Mouse (Mus musculus) CH12.LX (cell line): Measurements from ENCODE around the gene Slc37a3. TPM values are rescaled to one million over a fixed set of nuclear protein-coding genes. Genes with fewer than 3 reads are reported as not detected.

Source experiments
- DNase-seq: peaks from one replicate; pipeline ENCODE4 v3.0.0-alpha.2; 2013; ENCODE audit errors: extremely low read depth
- H3K27ac ChIP-seq: 2 replicates; pipeline ENCODE4 v1.5.1; 2012; ENCODE audit warnings: low read depth, mild to moderate bottlenecking, control low read depth, moderate library complexity; ENCODE audit not compliant: insufficient read depth
- H3K27me3 ChIP-seq: replicated peaks from 2 replicates; pipeline ENCODE3; 2012; ENCODE audit warnings: inconsistent platforms
- H3K36me3 ChIP-seq, 2 experiments: replicated peaks in 1 of 2; 2 replicates each; pipeline versions ENCODE3 to v1.6.1; 2012; ENCODE audit warnings: inconsistent platforms in 1 of 2, low read length in 1 of 2, mild to moderate bottlenecking in 1 of 2, mixed read lengths in 1 of 2, moderate library complexity in 1 of 2; ENCODE audit not compliant: control insufficient read depth in 1 of 2, insufficient read depth in 1 of 2
- H3K4me1 ChIP-seq, 2 experiments: 2 replicates each; pipeline ENCODE4 v1.6.1; 2012; ENCODE audit warnings: inconsistent platforms in 1 of 2, moderate library complexity in 1 of 2; ENCODE audit not compliant: insufficient read depth in 2 of 2, control insufficient read depth in 1 of 2
- H3K4me2 ChIP-seq: 2 replicates; pipeline ENCODE4 v1.6.1; 2012; ENCODE audit warnings: low read depth, mild to moderate bottlenecking, control low read depth; ENCODE audit not compliant: poor library complexity, insufficient read depth, severe bottlenecking
- H3K4me3 ChIP-seq, 3 experiments: fragments of 150-350 bp in 1 of 3; sonication (generic) in 1 of 3; replicated peaks in 1 of 3; 2 replicates each; pipeline versions ENCODE3 to v1.5.1; 2011 to 2012; ENCODE audit warnings: low read depth in 2 of 3, low read length in 2 of 3, mild to moderate bottlenecking in 2 of 3, moderate library complexity in 2 of 3, control low read depth in 1 of 3, improper control_type of control experiment in 1 of 3, inconsistent platforms in 1 of 3, mixed read lengths in 1 of 3; ENCODE audit not compliant: poor library complexity in 1 of 3
- H3K79me2 ChIP-seq: replicated peaks from 2 replicates; pipeline ENCODE4 v1.6.1; 2012; ENCODE audit warnings: mild to moderate bottlenecking, moderate library complexity; ENCODE audit not compliant: control insufficient read depth, poor library complexity, insufficient read depth, severe bottlenecking; ENCODE audit errors: extremely low read depth
- H3K9ac ChIP-seq: 2 replicates; pipeline ENCODE4 v1.6.1; 2012; ENCODE audit warnings: low read depth, mild to moderate bottlenecking, control low read depth, moderate library complexity; ENCODE audit not compliant: insufficient read depth
- H3K9me3 ChIP-seq: replicated peaks from 2 replicates; pipeline ENCODE3; 2012; ENCODE audit warnings: low read length, inconsistent platforms, mixed read lengths
- BHLHE40 ChIP-seq: IDR thresholded peaks from 2 replicates; pipeline ENCODE4 v1.6.1; 2011; ENCODE audit warnings: mild to moderate bottlenecking, low read depth, low read length, improper control_type of control experiment
- CHD2 ChIP-seq: IDR thresholded peaks from 2 replicates; pipeline ENCODE4 v1.6.1; 2011; ENCODE audit warnings: low read length, improper control_type of control experiment
- CTCF ChIP-seq, 2 experiments: IDR thresholded peaks in 1 of 2; conservative IDR thresholded peaks in 1 of 2; 2 replicates each; pipeline ENCODE4 v1.5.1; 2011 to 2012; ENCODE audit warnings: low read depth in 2 of 2, low read length in 2 of 2, improper control_type of control experiment in 1 of 2, inconsistent platforms in 1 of 2, mild to moderate bottlenecking in 1 of 2, moderate library complexity in 1 of 2
- EP300 ChIP-seq: IDR thresholded peaks from 2 replicates; pipeline ENCODE4 v1.6.1; 2011; ENCODE audit warnings: low read length, improper control_type of control experiment
- ETS1 ChIP-seq: conservative IDR thresholded peaks from 2 replicates; pipeline ENCODE4 v1.6.1; 2012; ENCODE audit warnings: low read depth, mild to moderate bottlenecking, inconsistent platforms, low read length, improper control_type of control experiment, moderate library complexity
- IRF4 ChIP-seq: IDR thresholded peaks from 2 replicates; pipeline ENCODE4 v1.6.1; 2014; ENCODE audit warnings: low read depth, mild to moderate bottlenecking, inconsistent platforms, low read length, improper control_type of control experiment
- JUN ChIP-seq: IDR thresholded peaks from 2 replicates; pipeline ENCODE4 v1.6.1; 2011; ENCODE audit warnings: low read depth, mild to moderate bottlenecking, low read length, improper control_type of control experiment, moderate library complexity; ENCODE audit not compliant: insufficient read depth
- MAZ ChIP-seq: IDR thresholded peaks from 2 replicates; pipeline ENCODE4 v1.6.1; 2012; ENCODE audit warnings: low read depth, mild to moderate bottlenecking, inconsistent platforms, low read length, improper control_type of control experiment, moderate library complexity
- MEF2A ChIP-seq: IDR thresholded peaks from 2 replicates; pipeline ENCODE4 v1.6.1; 2014; ENCODE audit warnings: low read depth, mild to moderate bottlenecking, inconsistent platforms, low read length, improper control_type of control experiment, borderline replicate concordance
- MYC ChIP-seq: IDR thresholded peaks from 2 replicates; pipeline ENCODE4 v1.6.1; 2011; ENCODE audit warnings: low read depth, mild to moderate bottlenecking, improper control_type of control experiment, low read length
- PAX5 ChIP-seq: IDR thresholded peaks from 2 replicates; pipeline ENCODE4 v1.6.1; 2012; ENCODE audit warnings: low read length, inconsistent platforms, mixed read lengths
- RAD21 ChIP-seq: IDR thresholded peaks from 2 replicates; pipeline ENCODE4 v1.6.1; 2011; ENCODE audit warnings: low read depth, mild to moderate bottlenecking, low read length, improper control_type of control experiment, moderate library complexity
- SIN3A ChIP-seq: IDR thresholded peaks from 2 replicates; pipeline ENCODE4 v1.6.1; 2012; ENCODE audit warnings: low read length, improper control_type of control experiment, inconsistent platforms
- TBP ChIP-seq: conservative IDR thresholded peaks from 2 replicates; pipeline ENCODE4 v1.6.1; 2011; ENCODE audit warnings: low read depth, low read length, improper control_type of control experiment
- ZMIZ1 ChIP-seq: IDR thresholded peaks from 2 replicates; pipeline ENCODE4 v1.6.1; 2012; ENCODE audit warnings: low read depth, mild to moderate bottlenecking, inconsistent platforms, low read length, improper control_type of control experiment
- dilution Hi-C: fragments of 300-500 bp; cut with MboI; formaldehyde crosslinking; loops from 2 replicates; pipeline ENCODE4 v1.14.3; 2020; ENCODE audit warnings: low sequenced_read_pairs; ENCODE audit not compliant: extremely low pct_unique_long_range_greater_than_20kb, extremely low pct_ligation_motif_present
- in situ Hi-C: fragments of 300-500 bp; cut with MboI; formaldehyde crosslinking; loops from 3 replicates; pipeline ENCODE4 v1.14.3; 2019; ENCODE audit warnings: low sequenced_read_pairs, low pct_ligation_motif_present, low pct_unique_long_range_greater_than_20kb, mixed read lengths
- polyA plus RNA-seq: library from polyadenylated mRNA; unstranded; fragments of >175 nt; gene quantifications from 2 replicates; pipeline ENCODE4 v1.2.1, GENCODE M21; 2012; ENCODE audit warnings: low read depth; ENCODE audit not compliant: insufficient read length
- total RNA-seq, 2 experiments: library from RNA; depleted of rRNA; stranded (reverse); fragments of 300-350 nt in 1 of 2; fragments of >200 nt in 1 of 2; gene quantifications; 2 replicates each; pipeline ENCODE4 v1.2.3; 2012 to 2014

Gene Slc37a3
- total and polyA plus RNA-seq, 3 experiments: 2.6 to 8.7 (median 8.0) TPM

DNA sequence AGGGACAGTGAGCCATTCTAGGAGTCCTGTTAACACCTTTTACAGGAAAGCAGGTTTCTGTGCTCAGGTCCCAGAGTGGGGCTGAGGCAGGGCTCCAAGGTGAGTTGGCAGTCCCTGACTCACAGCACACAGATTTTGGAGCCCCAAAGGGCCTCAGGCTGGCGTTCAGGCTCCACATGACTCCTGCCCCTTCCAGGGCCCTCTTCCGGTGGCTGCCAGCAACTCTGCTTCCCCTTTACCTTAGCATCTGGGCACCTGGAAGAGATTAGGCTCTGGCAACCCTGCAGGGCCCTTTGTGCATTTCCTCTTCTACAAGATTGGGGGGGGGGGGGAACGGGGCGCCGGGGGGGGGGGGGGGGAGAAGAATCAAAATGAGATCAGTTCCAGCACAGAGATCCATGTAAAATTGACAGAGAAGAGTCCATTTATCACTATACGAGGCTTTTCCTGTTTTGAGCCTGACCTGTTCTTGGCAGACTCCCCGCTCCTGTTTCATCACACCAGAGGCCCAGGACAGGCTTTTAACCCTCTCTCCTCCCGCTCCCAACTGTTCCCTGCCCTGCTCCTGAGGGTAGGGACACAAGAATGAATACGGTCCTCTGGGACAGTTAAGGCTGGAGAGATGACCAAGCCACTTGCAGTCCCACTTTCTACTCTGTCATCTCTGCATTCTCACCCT lies 91.3 kb downstream of the Slc37a3 start:
- TF ChIP-seq ETS1: no peak
- TF ChIP-seq MAZ: no peak
- TF ChIP-seq CTCF (conservative IDR thresholded peaks at IDR 0.05 in 1 of 2, IDR thresholded peaks at IDR 0.05 in 1 of 2; ENCODE audit: low read depth in 2 of 2, low read length in 2 of 2): no peak
- no peak for TF ChIP-seq BHLHE40
- TF ChIP-seq CHD2: no peak
- no peak for TF ChIP-seq TBP
- TF ChIP-seq JUN: no peak
- no peak for TF ChIP-seq SIN3A
- no peak for TF ChIP-seq MEF2A
- no peak for TF ChIP-seq EP300
- TF ChIP-seq PAX5: no peak
- in situ Hi-C loops: no loop called here
- Histone ChIP-seq H3K4me3 (no peak overlapping the region), H3K36me3 (no peaks in the 10 kb centered on the region), H3K9ac (no peak overlapping the region), H3K27ac (no peak overlapping the region), H3K9me3 (no peaks in the 10 kb centered on the region), H3K79me2 (no peaks in the 10 kb centered on the region), H3K27me3 (no peaks in the 10 kb centered on the region), H3K4me2 (no peak overlapping the region), H3K4me1 (peaks cover 8 to 28% of the 10 kb centered on the region in 2 experiments)
- no peak for DNase-seq
- dilution Hi-C loops: no loop called here

DNA sequence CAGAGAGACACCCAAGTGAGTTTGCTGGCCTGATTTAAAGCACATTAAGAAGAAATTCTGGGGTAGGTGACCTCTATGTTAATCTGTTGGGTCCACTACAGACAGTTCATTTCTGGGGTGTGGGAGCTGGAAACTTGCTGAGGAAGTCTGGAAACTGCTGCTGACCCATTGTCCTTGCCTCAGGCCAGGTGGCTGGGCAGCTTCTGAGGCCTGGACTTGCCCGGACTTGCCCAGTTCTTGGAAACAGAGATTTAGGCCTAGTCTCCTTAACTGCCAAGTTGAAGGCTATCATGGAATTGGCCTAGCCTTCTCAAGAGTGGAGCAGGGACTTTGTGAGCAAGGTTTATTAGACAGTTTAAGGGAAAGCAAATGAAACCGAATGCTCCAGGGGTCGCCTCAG lies 92.6 kb downstream of the Slc37a3 start:
- H3K4me2 ChIP-seq: no peak overlapping the region
- no peak for DNase-seq
- H3K27ac ChIP-seq: no peak overlapping the region
- H3K27me3 ChIP-seq: no peaks in the 10 kb centered on the region
- no peak for TF ChIP-seq CHD2
- TF ChIP-seq ETS1: no peak
- no peak for TF ChIP-seq ZMIZ1
- no peak for TF ChIP-seq IRF4
- no peak for TF ChIP-seq MYC
- no peak for TF ChIP-seq RAD21
- dilution Hi-C loops (no loop called here), in situ Hi-C loops (no loop called here)
- no peaks in the 10 kb centered on the region for H3K79me2 ChIP-seq
- no peaks in the 10 kb centered on the region for H3K36me3 ChIP-seq
- peaks cover 8 to 28% of the 10 kb centered on the region in 2 experiments for H3K4me1 ChIP-seq
- H3K9me3 ChIP-seq: no peaks in the 10 kb centered on the region
- H3K9ac ChIP-seq: no peak overlapping the region
- H3K4me3 ChIP-seq: no peak overlapping the region

Other genes with a start within 250 kb of the Slc37a3 start
- gene Kdm7a, start 170.9 kb downstream of the Slc37a3 start, total RNA-seq (2012; rRNA removed): 1.0 and 1.7 TPM in 2 replicates
- gene Kdm7a, start 170.9 kb downstream of the Slc37a3 start, total RNA-seq (2014; rRNA removed): 2.1 TPM in 2 replicates
- gene Kdm7a, start 170.9 kb downstream of the Slc37a3 start, polyA plus RNA-seq: 1.6 TPM in 2 replicates
- 2.4 and 3.3 TPM in 2 replicates for gene Rab19, start 3.5 kb upstream of the Slc37a3 start, total RNA-seq (2012; rRNA removed)
- gene Rab19, start 3.5 kb upstream of the Slc37a3 start, total RNA-seq (2014; rRNA removed): 0.19 TPM in 1 of 2 replicates, not detected in the other
- gene Rab19, start 3.5 kb upstream of the Slc37a3 start, polyA plus RNA-seq: 0.56 and 0.63 TPM in 2 replicates
- 44.2 and 50.3 TPM in 2 replicates for gene Mkrn1, start 42.8 kb upstream of the Slc37a3 start, total RNA-seq (2012; rRNA removed)
- gene Mkrn1, start 42.8 kb upstream of the Slc37a3 start, total RNA-seq (2014; rRNA removed): 39.3 and 45.1 TPM in 2 replicates
- 43.7 and 53.7 TPM in 2 replicates for gene Mkrn1, start 42.8 kb upstream of the Slc37a3 start, polyA plus RNA-seq
- gene Dennd2a, start 180.2 kb upstream of the Slc37a3 start, total RNA-seq (2012; rRNA removed): 8.9 and 9.1 TPM in 2 replicates
- gene Dennd2a, start 180.2 kb upstream of the Slc37a3 start, total RNA-seq (2014; rRNA removed): 2.9 and 3.7 TPM in 2 replicates
- 10.4 and 10.6 TPM in 2 replicates for gene Dennd2a, start 180.2 kb upstream of the Slc37a3 start, polyA plus RNA-seq
- gene Adck2, start 196.2 kb upstream of the Slc37a3 start, total RNA-seq (2012; rRNA removed): 10.1 and 16.5 TPM in 2 replicates
- 4.8 and 5.6 TPM in 2 replicates for gene Adck2, start 196.2 kb upstream of the Slc37a3 start, total RNA-seq (2014; rRNA removed)
- gene Adck2, start 196.2 kb upstream of the Slc37a3 start, polyA plus RNA-seq: 15.9 and 17.7 TPM in 2 replicates
- gene Gm42420, start 208.1 kb upstream of the Slc37a3 start, total RNA-seq (2012; rRNA removed): 1.6 and 2.6 TPM in 2 replicates
- 0.66 and 1.6 TPM in 2 replicates for gene Gm42420, start 208.1 kb upstream of the Slc37a3 start, total RNA-seq (2014; rRNA removed)
- gene Gm42420, start 208.1 kb upstream of the Slc37a3 start, polyA plus RNA-seq: 2.1 and 2.2 TPM in 2 replicates
- gene Ndufb2, start 214.9 kb upstream of the Slc37a3 start, total RNA-seq (2012; rRNA removed): 162 and 165 TPM in 2 replicates
- 154 and 225 TPM in 2 replicates for gene Ndufb2, start 214.9 kb upstream of the Slc37a3 start, total RNA-seq (2014; rRNA removed)
- 90.9 and 96.4 TPM in 2 replicates for gene Ndufb2, start 214.9 kb upstream of the Slc37a3 start, polyA plus RNA-seq